Mouse (Mus musculus) kidney, adult 2 months (tissue): ENCODE measurements around the gene Pcbp2. TPM values are rescaled to one million over a fixed set of nuclear protein-coding genes. Genes with fewer than 3 reads are reported as not detected.

ENCODE experiments used
- DNase-seq: peaks from one replicate; pipeline ENCODE4 v3.0.0; 2021
- H3K27ac ChIP-seq: fragments of 200-500 bp; 2 replicates; pipeline ENCODE4 v1.5.1; 2012; ENCODE audit warnings: low read depth, low read length, control low read depth, inconsistent platforms; ENCODE audit not compliant: insufficient read depth
- H3K27me3 ChIP-seq: fragments of 200-500 bp; replicated peaks from 2 replicates; pipeline ENCODE4 v1.6.1; 2012; ENCODE audit warnings: mild to moderate bottlenecking, moderate library complexity, low read length, inconsistent platforms; ENCODE audit not compliant: control insufficient read depth, insufficient read depth
- H3K36me3 ChIP-seq: fragments of 200-500 bp; 2 replicates; pipeline ENCODE4 v1.6.1; 2012; ENCODE audit warnings: mild to moderate bottlenecking, moderate library complexity, low read length, inconsistent platforms; ENCODE audit not compliant: control insufficient read depth, insufficient read depth
- H3K4me1 ChIP-seq: fragments of 200-500 bp; 2 replicates; pipeline ENCODE4 v1.6.1; 2011; ENCODE audit warnings: low read length; ENCODE audit not compliant: control insufficient read depth, insufficient read depth
- H3K4me3 ChIP-seq: fragments of 200-500 bp; 2 replicates; pipeline ENCODE4 v1.5.1; 2011; ENCODE audit warnings: mild to moderate bottlenecking, low read depth, low read length, control low read depth; ENCODE audit not compliant: insufficient read depth
- CTCF ChIP-seq: fragments of 200-500 bp; conservative IDR thresholded peaks from 2 replicates; pipeline ENCODE4 v1.5.1; 2011; ENCODE audit warnings: low read depth, mild to moderate bottlenecking, control low read depth, low read length, moderate library complexity, mixed read lengths; ENCODE audit not compliant: insufficient read depth, insufficient read length
- POLR2A ChIP-seq: fragments of 200-500 bp; IDR thresholded peaks from one replicate; pipeline ENCODE4 v1.6.1; 2011; ENCODE audit warnings: low read depth, low read length, control low read depth
- WGBS: fragments of 180-500 bp; shearing (Covaris S2); methylation state at CpG from one replicate; pipeline ENCODE4 v1.1.7; 2018; 5-methylcytosine and 5-hydroxymethylcytosine counted together
- polyA plus RNA-seq: library from polyadenylated mRNA; depleted of rRNA; stranded (reverse); fragments of >200 nt; gene quantifications from 2 replicates; pipeline ENCODE4 v1.2.3, GENCODE M21; 2012

The Pcbp2 gene
- polyA plus RNA-seq, 1 experiment, result 616 TPM

GRCm38 (mm10) chr15:102474520-102474919 lies 4.2 kb downstream of the Pcbp2 start:
- no peak overlapping the region for H3K4me3 ChIP-seq
- no peaks in the 10 kb centered on the region for H3K27me3 ChIP-seq
- H3K27ac ChIP-seq, result no peak overlapping the region
- peaks cover 11% of the 10 kb centered on the region for H3K36me3 ChIP-seq
- WGBS, result 81% methylated on average over 2 of the region's 2 CpGs
- DNase-seq, result no peak
- no peak for TF ChIP-seq POLR2A
- TF ChIP-seq CTCF, result no peak
- peaks cover 5% of the 10 kb centered on the region; the same call in 1 of the 2 replicates for H3K4me1 ChIP-seq

DNA sequence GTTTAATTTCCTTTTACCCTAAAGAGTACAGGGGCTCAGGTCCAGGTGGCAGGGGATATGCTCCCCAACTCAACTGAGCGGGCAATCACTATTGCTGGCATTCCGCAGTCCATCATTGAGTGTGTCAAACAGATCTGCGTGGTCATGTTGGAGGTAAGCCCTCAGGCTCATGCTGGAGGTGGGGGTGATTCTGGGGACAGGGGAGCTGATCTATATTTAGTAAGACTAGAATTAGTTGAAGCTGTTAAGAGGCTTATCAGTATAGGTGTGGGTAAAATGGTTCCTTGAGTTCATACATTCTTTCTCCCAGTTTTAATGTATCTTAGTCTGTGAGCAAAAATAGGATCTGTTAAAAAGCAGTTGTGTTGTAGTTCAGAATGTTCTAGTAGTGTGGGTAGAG lies 12.8 kb downstream of the Pcbp2 start:
- H3K4me3 ChIP-seq, result no peak overlapping the region
- DNase-seq, result no peak
- no peaks in the 10 kb centered on the region for H3K4me1 ChIP-seq
- H3K27me3 ChIP-seq, result no peaks in the 10 kb centered on the region
- peaks cover 28% of the 10 kb centered on the region for H3K36me3 ChIP-seq
- WGBS, result 83% methylated on average over 3 of the region's 3 CpGs
- TF ChIP-seq CTCF (no peak), POLR2A (no peak)
- H3K27ac ChIP-seq, result no peak overlapping the region

DNA sequence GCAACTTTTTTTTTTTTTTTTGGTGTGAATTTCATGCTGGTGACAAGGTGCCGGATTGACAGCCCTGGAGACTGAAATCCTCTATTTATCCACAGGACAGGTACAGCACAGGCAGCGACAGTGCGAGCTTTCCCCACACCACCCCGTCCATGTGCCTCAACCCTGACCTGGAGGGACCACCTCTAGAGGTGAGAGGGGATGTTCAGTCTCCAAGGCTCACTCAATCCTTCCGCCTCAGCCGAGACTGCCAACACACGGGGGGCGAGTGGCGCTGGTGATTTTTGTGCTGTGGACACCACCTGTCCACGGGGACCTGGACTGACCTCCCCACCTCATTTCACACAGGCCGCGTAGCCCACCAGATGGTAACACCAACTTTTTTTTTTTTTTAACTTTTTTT lies 15.5 kb downstream of the Pcbp2 start:
- Histone ChIP-seq H3K4me1 (no peaks in the 10 kb centered on the region), H3K4me3 (no peak overlapping the region), H3K36me3 (peaks cover 29% of the 10 kb centered on the region), H3K27me3 (no peaks in the 10 kb centered on the region), H3K27ac (no peak overlapping the region)
- no peak for DNase-seq
- TF ChIP-seq POLR2A, result no peak
- no peak for TF ChIP-seq CTCF
- 85% methylated on average over 12 of the region's 12 CpGs for WGBS

DNA sequence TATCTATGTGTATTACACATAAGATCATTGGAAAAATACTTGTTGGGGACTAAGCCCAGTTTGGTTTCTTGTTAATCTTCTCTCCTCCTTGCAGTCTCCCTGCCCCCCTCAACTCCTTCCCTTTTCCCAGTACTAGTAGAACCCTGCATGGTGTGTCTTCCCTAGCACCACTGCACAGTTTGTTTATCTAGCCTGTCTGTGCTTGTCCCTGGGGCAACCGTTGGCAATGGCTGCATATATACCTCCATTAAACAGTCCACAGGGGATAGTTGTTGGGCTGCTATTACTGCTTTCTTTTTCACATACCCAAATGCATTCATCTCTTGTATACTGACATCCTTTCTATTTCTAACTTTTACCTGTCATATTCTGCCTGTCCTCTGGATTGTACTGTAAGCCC lies 17.3 kb downstream of the Pcbp2 start:
- no peak overlapping the region for H3K4me3 ChIP-seq
- TF ChIP-seq CTCF (no peak), POLR2A (no peak)
- no peak overlapping the region for H3K27ac ChIP-seq
- WGBS, result 62% methylated on average over 1 of the region's 1 CpGs
- H3K4me1 ChIP-seq, result no peaks in the 10 kb centered on the region
- DNase-seq, result no peak
- H3K27me3 ChIP-seq, result no peaks in the 10 kb centered on the region
- peaks cover 30% of the 10 kb centered on the region for H3K36me3 ChIP-seq

GRCm38 (mm10) chr15:102498322-102498721 lies 28.0 kb downstream of the Pcbp2 start:
- no peak for TF ChIP-seq POLR2A
- TF ChIP-seq CTCF, result no peak
- DNase-seq, result no peak
- 76% methylated on average over 3 of the region's 3 CpGs for WGBS

GRCm38 (mm10) chr15:102499370-102499769 lies 29.0 kb downstream of the Pcbp2 start:
- 56% methylated on average over 3 of the region's 3 CpGs for WGBS
- Histone ChIP-seq H3K4me1 (no peaks in the 10 kb centered on the region), H3K4me3 (no peak overlapping the region), H3K27ac (no peak overlapping the region), H3K36me3 (peaks cover 11% of the 10 kb centered on the region), H3K27me3 (no peaks in the 10 kb centered on the region)
- DNase-seq, result no peak
- no peak for TF ChIP-seq POLR2A
- TF ChIP-seq CTCF, result no peak

More at GRCm38 (mm10) chr15:102498322-102498721, 28.0 kb downstream of the Pcbp2 start:
- Histone ChIP-seq H3K27ac (no peak overlapping the region), H3K4me3 (no peak overlapping the region), H3K4me1 (no peaks in the 10 kb centered on the region), H3K27me3 (no peaks in the 10 kb centered on the region), H3K36me3 (peaks cover 16% of the 10 kb centered on the region)

DNA sequence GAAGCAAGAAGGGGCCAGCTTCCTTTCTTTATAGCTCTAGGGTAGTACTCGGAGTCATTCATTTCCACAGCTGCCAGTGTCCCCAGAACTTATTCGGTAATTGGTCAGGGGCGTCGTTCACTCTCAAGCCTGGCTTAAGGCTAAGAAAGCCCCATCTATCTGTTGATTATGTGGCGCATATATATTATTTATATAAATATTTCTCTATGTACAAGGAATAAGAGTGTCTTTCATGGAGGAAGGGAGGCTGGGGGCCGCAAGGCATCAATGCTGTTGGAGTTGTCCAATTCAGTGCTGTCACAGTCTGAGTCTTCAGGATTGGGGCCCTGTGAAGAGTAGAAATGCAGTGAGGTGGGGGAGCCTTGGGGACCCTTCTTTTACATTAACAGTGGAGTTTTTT lies 29.5 kb downstream of the Pcbp2 start:
- Histone ChIP-seq H3K4me1 (no peaks in the 10 kb centered on the region), H3K4me3 (no peak overlapping the region), H3K27ac (no peak overlapping the region), H3K27me3 (no peaks in the 10 kb centered on the region), H3K36me3 (peaks cover 11% of the 10 kb centered on the region)
- WGBS, result 87% methylated on average over 6 of the region's 6 CpGs
- no peak for TF ChIP-seq POLR2A
- TF ChIP-seq CTCF, result no peak
- no peak for DNase-seq

DNA sequence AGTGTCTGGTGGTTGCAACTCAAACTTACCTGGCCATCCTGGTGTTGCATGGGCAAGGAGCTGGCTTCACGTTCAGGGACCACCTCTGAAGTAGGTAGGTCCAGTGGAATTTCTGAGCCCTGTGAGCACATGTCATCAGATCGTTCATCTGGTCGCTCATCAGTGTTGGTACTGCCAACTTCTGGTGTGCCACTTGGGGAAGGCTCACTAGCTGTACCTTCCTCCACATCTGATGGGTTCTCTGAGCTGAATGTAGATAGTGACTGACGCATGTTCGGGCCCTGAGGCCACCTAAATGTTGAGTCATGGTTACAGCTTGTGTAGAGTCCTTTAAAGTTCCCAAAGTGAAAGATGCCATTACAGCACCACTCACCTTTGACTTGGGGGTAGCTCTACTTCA lies 30.1 kb downstream of the Pcbp2 start:
- Histone ChIP-seq H3K36me3 (peaks cover 9% of the 10 kb centered on the region), H3K4me1 (no peaks in the 10 kb centered on the region), H3K27ac (no peak overlapping the region), H3K27me3 (no peaks in the 10 kb centered on the region), H3K4me3 (no peak overlapping the region)
- WGBS, result 85% methylated on average over 5 of the region's 5 CpGs
- DNase-seq, result no peak
- no peak for TF ChIP-seq POLR2A
- TF ChIP-seq CTCF, result no peak
